Mouse (Mus musculus) stomach, postnatal 0 days (tissue): Measurements from ENCODE around the gene Inpp5f. TPM values are rescaled to one million over a fixed set of nuclear protein-coding genes. Genes with fewer than 3 reads are reported as not detected.

Experiments
- ATAC-seq: fragments of 200-750 bp; cut with Nextera tagmentation; 2 replicates; pipeline ENCODE4 v1.8.0; 2017; ENCODE audit not compliant: low FRiP score, low TSS enrichment
- DNase-seq: peaks from one replicate; pipeline ENCODE4 v3.0.0-alpha.2; 2016; ENCODE audit warnings: low spot score
- H3K27ac ChIP-seq: fragments of 300-500 bp; sonication (generic); replicated peaks from 2 replicates; pipeline ENCODE4 v1.5.1; 2014; ENCODE audit warnings: mild to moderate bottlenecking, control low read depth
- H3K27me3 ChIP-seq: fragments of 300-500 bp; sonication (generic); 2 replicates; pipeline ENCODE4 v1.6.1; 2014; ENCODE audit warnings: low read length; ENCODE audit not compliant: control insufficient read depth, insufficient read depth
- H3K36me3 ChIP-seq: fragments of 300-500 bp; sonication (generic); 2 replicates; pipeline ENCODE4 v1.6.1; 2014; ENCODE audit warnings: low read length, mixed read lengths; ENCODE audit not compliant: control insufficient read depth, insufficient read depth
- H3K4me1 ChIP-seq: fragments of 300-500 bp; sonication (generic); replicated peaks from 2 replicates; pipeline ENCODE4 v1.6.1; 2014; ENCODE audit warnings: antibody characterized with exemption; ENCODE audit not compliant: control insufficient read depth, insufficient read depth
- H3K4me2 ChIP-seq: fragments of 300-500 bp; sonication (generic); replicated peaks from 2 replicates; pipeline ENCODE4 v1.6.1; 2014; ENCODE audit warnings: low read depth, mild to moderate bottlenecking, control low read depth, moderate library complexity
- H3K4me3 ChIP-seq: fragments of 300-500 bp; sonication (generic); 2 replicates; pipeline ENCODE4 v1.5.1; 2014; ENCODE audit warnings: low read depth, low read length, control low read depth
- H3K9ac ChIP-seq: fragments of 300-500 bp; sonication (generic); 2 replicates; pipeline ENCODE4 v1.6.1; 2014; ENCODE audit warnings: mild to moderate bottlenecking, low read length, control low read depth, mixed read lengths
- H3K9me3 ChIP-seq: fragments of 300-500 bp; sonication (generic); 2 replicates; pipeline ENCODE4 v1.6.1; 2016; ENCODE audit warnings: low read length; ENCODE audit not compliant: control insufficient read depth
- CTCF ChIP-seq: IDR thresholded peaks from 2 replicates; pipeline ENCODE4 v1.5.1; 2016; ENCODE audit warnings: antibody characterized with exemption, low read depth, mild to moderate bottlenecking, moderate library complexity
- EP300 ChIP-seq: optimal IDR thresholded peaks from 2 replicates; pipeline ENCODE3; 2016; ENCODE audit warnings: antibody characterized with exemption
- WGBS: fragments of 180-500 bp; shearing (Covaris S2); extraction: QIAGEN DNeasy Blood & Tissue Kit; methylation state at CpG from one replicate; pipeline ENCODE4 v1.1.7; 2014; 5-methylcytosine and 5-hydroxymethylcytosine counted together
- polyA plus RNA-seq: library from polyadenylated mRNA; unstranded; fragments of >200 nt; fragmentation: Nextera tagmentation; extraction: Ambion mirVana; gene quantifications from 2 replicates; pipeline ENCODE4 v1.2.1, GENCODE M21; 2015

Inpp5f gene
- polyA plus RNA-seq, 1 experiment from 2014 or later, result 12.4 TPM

- no peak for TF ChIP-seq EP300
- TF ChIP-seq CTCF, result no peak
- no peaks in the 10 kb centered on the region; the same call in 1 of the 2 replicates for H3K4me1 ChIP-seq
- no peak overlapping the region for H3K4me3 ChIP-seq
- 77% methylated on average over 2 of the region's 2 CpGs for WGBS
- H3K9ac ChIP-seq, result no peak overlapping the region
- H3K36me3 ChIP-seq, result no peaks in the 10 kb centered on the region
- no peaks in the 10 kb centered on the region for H3K9me3 ChIP-seq
- no peak overlapping the region for H3K4me2 ChIP-seq
- ATAC-seq, result no peak
- DNase-seq, result no peak
- H3K27ac ChIP-seq, result no peak overlapping the region
- H3K27me3 ChIP-seq, result no peaks in the 10 kb centered on the region
Measured at GRCm38 (mm10) chr7:128613578-128613977, 2.5 kb downstream of the Inpp5f start.

- Histone ChIP-seq H3K9ac (no peak overlapping the region), H3K4me1 (0 out of 2 replicates have a peak, but pooled peaks cover 2% of the 10 kb centered on the region), H3K4me3 (no peak overlapping the region), H3K36me3 (no peaks in the 10 kb centered on the region), H3K9me3 (no peaks in the 10 kb centered on the region), H3K27ac (no peak overlapping the region), H3K27me3 (no peaks in the 10 kb centered on the region), H3K4me2 (no peak overlapping the region)
- no peak for DNase-seq
- no peak for ATAC-seq
- 74% methylated on average over 1 of the region's 1 CpGs for WGBS
- TF ChIP-seq CTCF, result no peak
- TF ChIP-seq EP300, result no peak
Measured at GRCm38 (mm10) chr7:128617587-128617986, 6.5 kb downstream of the Inpp5f start.

- 92% methylated on average over 1 of the region's 1 CpGs for WGBS
- no peak overlapping the region for H3K4me3 ChIP-seq
- DNase-seq, result no peak
- H3K9ac ChIP-seq, result no peak overlapping the region
- H3K36me3 ChIP-seq, result no peaks in the 10 kb centered on the region
- no peak for TF ChIP-seq EP300
- H3K27me3 ChIP-seq, result no peaks in the 10 kb centered on the region
- ATAC-seq, result no peak
- H3K4me1 ChIP-seq, result 0 out of 2 replicates have a peak, but pooled peaks cover 3% of the 10 kb centered on the region
- H3K4me2 ChIP-seq, result no peak overlapping the region
- H3K9me3 ChIP-seq, result no peaks in the 10 kb centered on the region
- no peak overlapping the region for H3K27ac ChIP-seq
Measured at GRCm38 (mm10) chr7:128620178-128620577, 9.1 kb downstream of the Inpp5f start.

- ATAC-seq (peak; percentile 95), DNase-seq (peak; percentile 37)
- no peak overlapping the region for H3K9ac ChIP-seq
- H3K27ac ChIP-seq, result peak overlapping the region; percentile 53
- no peaks in the 10 kb centered on the region for H3K36me3 ChIP-seq
- H3K4me3 ChIP-seq, result no peak overlapping the region
- TF ChIP-seq CTCF (no peak), EP300 (no peak)
- H3K9me3 ChIP-seq, result no peaks in the 10 kb centered on the region
- no peaks in the 10 kb centered on the region for H3K27me3 ChIP-seq
- peak overlapping the region; percentile 4; the same call in 1 of the 2 replicates for H3K4me2 ChIP-seq
- WGBS, result 38% methylated on average over 7 of the region's 7 CpGs
- 0 out of 2 replicates have a peak, but pooled peaks cover 3% of the 10 kb centered on the region for H3K4me1 ChIP-seq
Measured at GRCm38 (mm10) chr7:128622266-128622961, 11.3 kb downstream of the Inpp5f start.

- TF ChIP-seq EP300, result no peak
- TF ChIP-seq CTCF, result no peak
- H3K36me3 ChIP-seq, result no peaks in the 10 kb centered on the region
- H3K9ac ChIP-seq, result no peak overlapping the region
- H3K27me3 ChIP-seq, result no peaks in the 10 kb centered on the region
- H3K9me3 ChIP-seq, result no peaks in the 10 kb centered on the region
- H3K4me3 ChIP-seq, result no peak overlapping the region
- H3K4me2 ChIP-seq, result no peak overlapping the region
- WGBS, result 36% methylated on average over 2 of the region's 2 CpGs
- H3K4me1 ChIP-seq, result 0 out of 2 replicates have a peak, but pooled peaks cover 3% of the 10 kb centered on the region
- DNase-seq, result no peak
- H3K27ac ChIP-seq, result peak overlapping the region; percentile 71
- peak; percentile 54 for ATAC-seq
Measured at GRCm38 (mm10) chr7:128622994-128623393, 11.9 kb downstream of the Inpp5f start.

- Histone ChIP-seq H3K9me3 (no peaks in the 10 kb centered on the region), H3K4me2 (no peak overlapping the region), H3K27me3 (no peaks in the 10 kb centered on the region), H3K9ac (no peak overlapping the region), H3K4me3 (no peak overlapping the region), H3K4me1 (0 out of 2 replicates have a peak, but pooled peaks cover 3% of the 10 kb centered on the region), H3K27ac (no peak overlapping the region), H3K36me3 (no peaks in the 10 kb centered on the region)
- 91% methylated on average over 2 of the region's 2 CpGs for WGBS
- no peak for DNase-seq
- TF ChIP-seq EP300, result no peak
- TF ChIP-seq CTCF, result no peak
- no peak for ATAC-seq
Measured at GRCm38 (mm10) chr7:128625382-128625781, 14.3 kb downstream of the Inpp5f start.
